Mouse (Mus musculus): ENCODE measurements around the gene Renbp.

GRCm38 (mm10) chrX:73949341-73949740, 18.7 kb upstream of the Renbp start:
- TF ChIP-seq CTCF (IDR thresholded peaks at IDR 0.05; ENCODE audit: control insufficient read depth, insufficient read depth, insufficient read length) (no peak), CEBPB (IDR thresholded peaks at IDR 0.05; ENCODE audit: low read depth) (no peak), MAX (IDR thresholded peaks at IDR 0.05) (no peak)
